Mouse (Mus musculus) spleen, adult 2 months (tissue): Measurements from ENCODE around the gene Ppp3r1.

Source experiments
- CTCF ChIP-seq: fragments of 200-500 bp; IDR thresholded peaks from 2 replicates; pipeline ENCODE4 v1.5.1; 2011; ENCODE audit warnings: mild to moderate bottlenecking, inconsistent platforms; ENCODE audit not compliant: insufficient read depth, insufficient read length, insufficient replicate concordance; ENCODE audit errors: extremely low read depth
- POLR2A ChIP-seq: fragments of 200-500 bp; IDR thresholded peaks from 2 replicates; pipeline ENCODE4 v1.6.1; 2011; ENCODE audit warnings: low read depth, low read length, inconsistent platforms

DNA sequence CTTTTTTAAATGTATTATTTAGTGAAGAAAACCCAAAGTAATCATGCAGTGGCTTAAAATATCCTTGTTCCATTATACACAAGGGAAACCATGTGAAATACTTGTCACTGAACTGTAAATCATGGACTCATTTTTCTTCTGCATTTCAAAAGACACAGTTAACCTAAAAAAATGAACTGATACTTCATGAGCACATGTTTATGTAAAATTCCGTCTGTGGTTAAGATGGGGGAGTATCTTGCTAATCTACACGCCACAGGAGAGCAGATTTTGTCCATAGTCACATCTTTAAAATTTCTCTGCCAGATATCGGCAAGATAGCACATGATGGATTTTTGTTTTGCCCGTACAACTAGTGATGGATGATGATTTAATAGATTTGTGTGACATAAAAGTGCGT lies 40.1 kb downstream of the Ppp3r1 start:
- TF ChIP-seq CTCF = no peak
- no peak for TF ChIP-seq POLR2A
